7 mouse cellular contexts compared by ENCODE assay signal in genomic region chr5:137746282-137746850, GRCm38 (mm10). TPM values are rescaled to one million over a fixed set of nuclear protein-coding genes. Genes with fewer than 3 reads are reported as not detected.
DNase-seq lines count a peak whose midpoint lies in the region; ATAC-seq and TF ChIP-seq lines count a peak whose summit lies in the region.

No protein-coding gene starts in this region.

- peak overlapping the region; percentile 88 for H3K4me3 ChIP-seq in G1E (ENCODE audit: low read depth, low read length)
- H3K4me3 ChIP-seq in forebrain, embryonic 15.5 days = peak overlapping the region; percentile 71
- peak overlapping the region; percentile 64 for H3K4me3 ChIP-seq in hindbrain, embryonic 14.5 days (replicated peaks; ENCODE audit: low read length)
- H3K4me3 ChIP-seq in liver, embryonic 13.5 days (replicated peaks) = peak overlapping the region; percentile 90

- no peaks in the 10 kb centered on the region for H3K27me3 ChIP-seq in G1E (ENCODE audit: insufficient read depth, low read length)
- no peaks in the 10 kb centered on the region for H3K27me3 ChIP-seq in forebrain, embryonic 15.5 days
- no peaks in the 10 kb centered on the region for H3K27me3 ChIP-seq in hindbrain, embryonic 14.5 days (ENCODE audit: control insufficient read depth, insufficient read depth, low read length)
- no peaks in the 10 kb centered on the region for H3K27me3 ChIP-seq in liver, embryonic 13.5 days

- 0% methylated on average over 20 of the region's 20 CpGs for WGBS in forebrain, embryonic 15.5 days
- WGBS in hindbrain, embryonic 14.5 days = 0% methylated on average over 17 of the region's 20 CpGs
- under 1% methylated on average over 20 of the region's 20 CpGs for WGBS in liver, embryonic 13.5 days (ENCODE audit: insufficient replicate concordance)

- peaks cover 38% of the 10 kb centered on the region for H3K36me3 ChIP-seq in G1E (replicated peaks)
- H3K36me3 ChIP-seq in forebrain, embryonic 15.5 days = peaks cover 5% of the 10 kb centered on the region; the same call in 1 of the 2 replicates
- H3K36me3 ChIP-seq in hindbrain, embryonic 14.5 days (replicated peaks; ENCODE audit: control insufficient read depth, insufficient read depth) = 0 out of 2 replicates have a peak, but pooled peaks cover 3% of the 10 kb centered on the region
- peaks cover 17% of the 10 kb centered on the region for H3K36me3 ChIP-seq in liver, embryonic 13.5 days

- TF ChIP-seq CTCF in G1E (IDR thresholded peaks at IDR 0.05; ENCODE audit: low read depth, low read length) = no peak

- H3K4me2 ChIP-seq in forebrain, embryonic 15.5 days (replicated peaks) = peak overlapping the region; percentile 87
- peak overlapping the region; percentile 99 for H3K4me2 ChIP-seq in hindbrain, embryonic 14.5 days (replicated peaks)
- peak overlapping the region; percentile 99 for H3K4me2 ChIP-seq in liver, embryonic 13.5 days

- H3K9ac ChIP-seq in forebrain, embryonic 15.5 days (replicated peaks) = peak overlapping the region; percentile 65
- H3K9ac ChIP-seq in hindbrain, embryonic 14.5 days = peak overlapping the region; percentile 78
- peak overlapping the region; percentile 97 for H3K9ac ChIP-seq in liver, embryonic 13.5 days

- ATAC-seq in G1E (ENCODE audit: extremely low read depth, insufficient number of reproducible peaks, low FRiP score, poor library complexity, severe bottlenecking) = peak; percentile 29
- peak; percentile 2 for ATAC-seq in forebrain, embryonic 15.5 days (replicated peaks)
- peak; percentile 9; the same call in 1 of the 2 replicates for ATAC-seq in hindbrain, embryonic 14.5 days (ENCODE audit: low FRiP score)
- ATAC-seq in liver, embryonic 13.5 days (ENCODE audit: low read depth) = peak; percentile 72

- peak overlapping the region; percentile 89 for H3K27ac ChIP-seq in forebrain, embryonic 15.5 days (replicated peaks)
- H3K27ac ChIP-seq in hindbrain, embryonic 14.5 days = peak overlapping the region; percentile 79
- H3K27ac ChIP-seq in liver, embryonic 13.5 days = peak overlapping the region; percentile 99

- H3K4me1 ChIP-seq in G1E (ENCODE audit: insufficient read depth, low read depth, low read length) = peaks cover 66% of the 10 kb centered on the region
- H3K4me1 ChIP-seq in forebrain, embryonic 15.5 days = peaks cover 53% of the 10 kb centered on the region
- peaks cover 34% of the 10 kb centered on the region for H3K4me1 ChIP-seq in hindbrain, embryonic 14.5 days (replicated peaks; ENCODE audit: control insufficient read depth, insufficient read depth, low read length)
- H3K4me1 ChIP-seq in liver, embryonic 13.5 days (replicated peaks) = peaks cover 59% of the 10 kb centered on the region

- DNase-seq in G1E (ENCODE audit: low spot score) = peak; percentile 80
- DNase-seq in adrenal gland, postnatal 36 days = peak; percentile 79 to 88
- DNase-seq in hindbrain, embryonic 14.5 days (ENCODE audit: low spot score) = no peak
- DNase-seq in liver, embryonic 13.5 days = peak; percentile 75
- DNase-seq in naive thymus-derived CD4-positive, alpha-beta T cell, adult 2 months (ENCODE audit: low read depth) = peak; percentile 66
- DNase-seq in thymus, postnatal 10 days (ENCODE audit: low spot score in 2 of 2) = peak; percentile 62 to 63

- H3K9me3 ChIP-seq in G1E (replicated peaks) = no peaks in the 10 kb centered on the region
- no peaks in the 10 kb centered on the region for H3K9me3 ChIP-seq in forebrain, embryonic 15.5 days
- H3K9me3 ChIP-seq in hindbrain, embryonic 14.5 days (ENCODE audit: control insufficient read depth, low read length) = no peaks in the 10 kb centered on the region
- H3K9me3 ChIP-seq in liver, embryonic 13.5 days (replicated peaks) = no peaks in the 10 kb centered on the region

RNA-seq across cellular contexts. Expression of gene Tsc22d4, which starts 0.8 kb away (rescaled TPM):
- total RNA-seq in G1E (2014; fragmentation: Nextera tagmentation) (90.8 and 114 TPM in 2 replicates), G1E (2017) (74.5 and 93.5 TPM in 2 replicates)
- polyA plus RNA-seq in G1E (2012) = 404 and 491 TPM in 2 replicates
- 10 to 100 TPM; 79.5 to 84.6 TPM for total RNA-seq in adrenal gland, postnatal 36 days (2021)
- 75.6 and 76.1 TPM in 2 replicates for polyA plus RNA-seq in forebrain, embryonic 15.5 days (2015; fragmentation: Nextera tagmentation; extraction: Ambion mirVana)
- polyA plus RNA-seq in hindbrain, embryonic 14.5 days (2014; fragmentation: Nextera tagmentation; extraction: Ambion mirVana) = 67.6 and 72.8 TPM in 2 replicates
- 66.8 and 69.1 TPM in 2 replicates for polyA plus RNA-seq in liver, embryonic 13.5 days (2015; fragmentation: Nextera tagmentation; extraction: Ambion mirVana)

RNA-seq across cellular contexts. Expression of gene Nyap1, which starts 5.0 kb away (rescaled TPM):
- 0.90 and 1.0 TPM in 2 replicates for total RNA-seq in G1E (2014; fragmentation: Nextera tagmentation)
- total RNA-seq in G1E (2017) = 0.38 and 0.70 TPM in 2 replicates
- polyA plus RNA-seq in G1E (2012) = 2.8 and 3.0 TPM in 2 replicates
- 1 to 10 TPM; 3.1 to 3.2 TPM for total RNA-seq in adrenal gland, postnatal 36 days (2021)
- polyA plus RNA-seq in forebrain, embryonic 15.5 days (2015; fragmentation: Nextera tagmentation; extraction: Ambion mirVana) = 43.6 and 45.6 TPM in 2 replicates
- polyA plus RNA-seq in hindbrain, embryonic 14.5 days (2014; fragmentation: Nextera tagmentation; extraction: Ambion mirVana) = 14.2 and 18.8 TPM in 2 replicates
- polyA plus RNA-seq in liver, embryonic 13.5 days (2015; fragmentation: Nextera tagmentation; extraction: Ambion mirVana) = 0.17 and 0.19 TPM in 2 replicates

RNA-seq across cellular contexts. Expression of gene Ppp1r35, which starts 32.3 kb away (rescaled TPM):
- total RNA-seq in G1E (2014; fragmentation: Nextera tagmentation) = 202 and 204 TPM in 2 replicates
- 28.2 and 35.6 TPM in 2 replicates for total RNA-seq in G1E (2017)
- polyA plus RNA-seq in G1E (2012) = 121 and 153 TPM in 2 replicates
- 10 to 100 TPM; 24.6 to 28.4 TPM for total RNA-seq in adrenal gland, postnatal 36 days (2021)
- polyA plus RNA-seq in forebrain, embryonic 15.5 days (2015; fragmentation: Nextera tagmentation; extraction: Ambion mirVana) = 36.9 and 42.4 TPM in 2 replicates
- polyA plus RNA-seq in hindbrain, embryonic 14.5 days (2014; fragmentation: Nextera tagmentation; extraction: Ambion mirVana) = 51.1 and 58.7 TPM in 2 replicates
- 17.8 and 20.1 TPM in 2 replicates for polyA plus RNA-seq in liver, embryonic 13.5 days (2015; fragmentation: Nextera tagmentation; extraction: Ambion mirVana)

RNA-seq across cellular contexts. Expression of gene Mepce, which starts 41.1 kb away (rescaled TPM):
- total RNA-seq in G1E (2014; fragmentation: Nextera tagmentation) = 51.3 and 53.9 TPM in 2 replicates
- 22.3 and 27.8 TPM in 2 replicates for total RNA-seq in G1E (2017)
- polyA plus RNA-seq in G1E (2012) = 173 and 216 TPM in 2 replicates
- 10 to 100 TPM; 52.0 to 56.4 TPM for total RNA-seq in adrenal gland, postnatal 36 days (2021)
- 12.3 and 12.6 TPM in 2 replicates for polyA plus RNA-seq in forebrain, embryonic 15.5 days (2015; fragmentation: Nextera tagmentation; extraction: Ambion mirVana)
- 11.0 and 11.7 TPM in 2 replicates for polyA plus RNA-seq in hindbrain, embryonic 14.5 days (2014; fragmentation: Nextera tagmentation; extraction: Ambion mirVana)
- 4.5 and 4.9 TPM in 2 replicates for polyA plus RNA-seq in liver, embryonic 13.5 days (2015; fragmentation: Nextera tagmentation; extraction: Ambion mirVana)

RNA-seq across cellular contexts. Expression of gene Zcwpw1, which starts 41.2 kb away (rescaled TPM):
- total RNA-seq in G1E (2014; fragmentation: Nextera tagmentation) (8.4 and 9.9 TPM in 2 replicates), G1E (2017) (10.5 and 12.9 TPM in 2 replicates)
- polyA plus RNA-seq in G1E (2012) = 0.15 and 0.34 TPM in 2 replicates
- total RNA-seq in adrenal gland, postnatal 36 days (2021) = 1 to 10 TPM; 2.3 to 3.0 TPM
- 10.4 and 11.3 TPM in 2 replicates for polyA plus RNA-seq in forebrain, embryonic 15.5 days (2015; fragmentation: Nextera tagmentation; extraction: Ambion mirVana)
- 7.9 and 8.3 TPM in 2 replicates for polyA plus RNA-seq in hindbrain, embryonic 14.5 days (2014; fragmentation: Nextera tagmentation; extraction: Ambion mirVana)
- 3.5 and 4.8 TPM in 2 replicates for polyA plus RNA-seq in liver, embryonic 13.5 days (2015; fragmentation: Nextera tagmentation; extraction: Ambion mirVana)

Comparison
In these comparisons a context has a peak if more than half of its experiments do, and no peak if none do; other contexts are left out.
1. ATAC-seq: peak in every context shown above with its lines; median percentile 72 in liver, embryonic 13.5 days; 29 in G1E; 9 in hindbrain, embryonic 14.5 days; 2 in forebrain, embryonic 15.5 days.